Mouse (Mus musculus): ENCODE data around the gene Specc1.
"Not testable (repeated sequence)": the region's sequence is repeated elsewhere in the genome, so short reads cannot be mapped to it uniquely, and the experiment has no call there.

Specc1 gene

DNA sequence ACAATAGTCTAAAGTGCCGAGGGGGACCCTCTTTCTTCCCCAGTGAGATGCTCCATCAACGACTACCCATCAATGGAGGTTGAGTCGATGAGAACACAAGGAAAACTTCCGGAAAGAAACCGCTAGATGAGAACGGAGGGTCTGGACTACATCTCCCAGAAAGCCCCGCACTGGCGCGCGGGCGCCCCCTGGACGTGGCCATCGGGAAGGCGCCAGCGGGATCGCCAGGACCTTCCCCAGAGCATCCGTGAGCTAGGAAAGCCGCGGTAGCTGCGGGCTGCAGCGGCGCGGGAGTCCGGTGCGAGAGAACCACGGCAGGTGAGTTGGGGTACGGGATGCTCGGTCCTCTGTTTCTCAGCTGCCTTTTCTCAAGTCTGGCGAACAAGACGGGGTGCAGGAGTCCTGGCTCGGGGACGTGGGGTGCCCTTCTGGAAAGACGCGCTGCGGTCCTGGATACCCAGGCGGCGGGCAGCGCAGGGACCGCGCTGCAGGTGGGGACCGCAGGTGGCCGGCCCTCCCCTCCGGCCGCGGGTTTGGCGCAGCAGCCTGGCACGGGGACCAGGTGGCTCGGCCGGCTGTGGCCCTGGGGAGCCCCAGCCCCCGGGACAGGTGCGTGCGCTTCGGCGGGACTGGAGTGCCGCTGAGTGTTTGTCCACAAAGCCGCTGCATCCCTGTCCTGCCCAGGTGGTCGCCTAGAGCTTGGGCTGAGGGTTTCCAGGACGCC is at the start of gene Specc1:
Gene Specc1 (plus strand): TSS at position 192 of the 724 bp plus-strand sequence.
- DNase-seq (ENCODE audit: low read depth, low spot score) = peak; percentile 90

DNA sequence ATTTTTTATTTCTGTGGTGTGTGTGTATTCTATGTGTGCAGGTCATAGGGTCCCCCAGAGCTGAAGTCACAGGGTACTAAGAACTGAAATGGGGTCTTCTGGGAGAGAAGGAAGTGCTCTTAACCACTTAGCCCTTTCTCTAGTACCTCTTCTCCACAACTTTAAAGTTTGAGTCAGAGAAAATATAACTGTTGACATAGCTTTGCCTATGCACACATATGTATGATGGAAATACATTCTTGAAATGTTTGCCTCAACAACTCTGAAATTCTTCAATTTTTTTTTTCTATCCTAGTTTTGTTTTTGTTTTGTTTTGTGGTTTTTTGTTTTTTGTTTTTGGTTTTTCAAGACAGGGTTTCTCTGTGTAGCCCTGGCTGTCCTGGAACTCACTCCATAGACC is 48.2 kb upstream of the Specc1 start:
- no peak for DNase-seq (ENCODE audit: low read depth, low spot score)

DNA sequence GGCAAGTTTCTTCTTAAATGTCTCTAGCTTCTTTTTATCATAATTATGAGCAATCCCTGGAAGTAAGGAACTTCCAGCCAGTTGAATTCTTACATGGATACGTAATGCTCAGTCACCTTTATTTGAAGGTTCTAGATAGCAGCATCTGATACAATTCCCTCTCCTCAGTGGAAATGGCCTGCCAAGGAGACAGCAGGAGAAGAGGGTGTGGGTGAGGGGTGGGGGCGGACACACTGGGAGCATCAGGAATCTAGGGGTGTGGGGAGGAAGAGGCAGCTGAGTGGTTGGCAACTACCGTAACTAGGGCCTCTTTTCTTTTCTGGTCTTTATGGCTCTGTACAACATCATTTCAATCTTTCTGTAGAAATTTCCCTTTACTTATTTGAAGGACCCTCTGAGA is 36.9 kb upstream of the Specc1 start:
- no peak for DNase-seq (ENCODE audit: low read depth, low spot score)

DNA sequence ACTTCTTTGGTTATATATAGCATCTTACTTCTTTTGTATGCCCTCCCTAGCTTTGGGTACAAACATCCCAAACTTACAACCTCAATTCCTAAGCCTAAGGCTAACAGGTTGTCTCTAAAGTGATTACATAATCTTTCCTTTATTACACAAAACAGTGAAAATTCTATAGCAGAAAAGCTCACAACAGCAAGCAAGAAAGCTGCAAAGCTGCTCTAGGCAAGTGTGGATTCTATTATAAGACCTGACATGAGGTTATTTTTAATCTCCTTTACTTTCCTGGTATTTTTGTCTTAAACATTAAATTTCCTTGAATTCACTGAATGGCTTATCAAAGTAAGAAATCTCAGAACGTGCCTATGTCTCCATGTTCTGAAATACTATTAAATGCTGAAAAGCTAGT is 33.3 kb upstream of the Specc1 start:
- DNase-seq (ENCODE audit: low read depth, low spot score) = no peak

DNA sequence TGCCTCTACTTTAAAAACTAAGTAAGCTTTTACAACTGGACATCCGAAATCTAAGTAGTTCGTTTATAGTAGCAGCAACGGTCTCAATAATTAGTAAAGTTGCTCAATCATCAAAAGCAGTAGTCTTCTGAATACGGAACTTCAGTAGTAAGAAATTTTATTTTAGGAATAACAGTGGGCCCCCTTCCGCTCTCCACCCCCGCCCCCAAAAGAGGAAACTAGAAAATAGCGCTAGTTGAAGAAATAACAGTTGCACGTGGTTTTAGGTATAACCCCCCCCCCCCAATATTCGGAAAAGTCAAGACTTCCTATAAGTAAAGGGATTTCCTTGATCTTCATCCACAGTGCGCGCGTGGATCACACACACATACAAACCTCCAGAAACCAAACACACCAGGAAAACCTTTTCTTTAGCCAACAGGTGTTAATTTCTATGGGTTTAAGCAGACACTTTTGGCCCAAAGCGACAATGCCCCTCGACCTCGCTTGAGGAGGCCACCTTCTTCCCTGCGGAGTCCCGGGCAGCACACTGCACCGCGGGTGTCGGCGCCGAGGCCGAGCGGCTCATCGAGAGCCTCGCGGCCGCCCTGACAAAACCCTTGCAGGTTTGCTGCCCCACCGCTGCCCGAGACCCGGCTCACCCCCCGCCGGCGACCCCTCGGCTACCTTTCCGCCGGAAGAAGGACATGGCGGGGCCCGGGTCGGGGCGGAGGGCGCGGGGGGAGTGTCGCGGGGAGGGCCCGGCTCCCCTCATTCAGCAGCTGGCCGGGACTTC is 27.1 kb upstream of the Specc1 start:
- no peak for DNase-seq (ENCODE audit: low read depth, low spot score)

DNA sequence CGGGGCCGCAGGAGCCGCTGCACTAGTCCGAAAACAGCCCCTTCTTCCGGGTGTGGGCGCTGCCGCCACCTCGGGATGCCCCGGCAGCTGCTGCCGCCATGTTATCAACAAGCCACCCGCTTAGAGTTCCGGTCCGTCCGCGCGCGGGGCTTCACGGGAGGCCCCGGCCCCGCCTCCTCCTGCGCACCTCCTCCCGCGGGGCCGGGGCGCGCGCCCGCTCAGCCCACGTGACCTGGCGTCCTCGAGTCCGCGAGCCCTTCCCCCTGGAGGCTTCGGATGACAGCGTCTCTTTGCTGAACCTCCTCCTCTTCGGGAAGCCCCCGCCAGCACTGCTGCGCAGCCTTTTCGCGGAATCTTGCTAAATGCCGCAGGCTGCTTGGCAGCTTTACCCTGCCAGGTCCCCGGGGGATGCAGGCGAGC is 26.5 kb upstream of the Specc1 start, which contains the start of gene Akap10:
Gene Akap10 (minus strand): TSS at position 155 of the 420 bp plus-strand sequence.
- DNase-seq (ENCODE audit: low read depth, low spot score) = peak; percentile 88

DNA sequence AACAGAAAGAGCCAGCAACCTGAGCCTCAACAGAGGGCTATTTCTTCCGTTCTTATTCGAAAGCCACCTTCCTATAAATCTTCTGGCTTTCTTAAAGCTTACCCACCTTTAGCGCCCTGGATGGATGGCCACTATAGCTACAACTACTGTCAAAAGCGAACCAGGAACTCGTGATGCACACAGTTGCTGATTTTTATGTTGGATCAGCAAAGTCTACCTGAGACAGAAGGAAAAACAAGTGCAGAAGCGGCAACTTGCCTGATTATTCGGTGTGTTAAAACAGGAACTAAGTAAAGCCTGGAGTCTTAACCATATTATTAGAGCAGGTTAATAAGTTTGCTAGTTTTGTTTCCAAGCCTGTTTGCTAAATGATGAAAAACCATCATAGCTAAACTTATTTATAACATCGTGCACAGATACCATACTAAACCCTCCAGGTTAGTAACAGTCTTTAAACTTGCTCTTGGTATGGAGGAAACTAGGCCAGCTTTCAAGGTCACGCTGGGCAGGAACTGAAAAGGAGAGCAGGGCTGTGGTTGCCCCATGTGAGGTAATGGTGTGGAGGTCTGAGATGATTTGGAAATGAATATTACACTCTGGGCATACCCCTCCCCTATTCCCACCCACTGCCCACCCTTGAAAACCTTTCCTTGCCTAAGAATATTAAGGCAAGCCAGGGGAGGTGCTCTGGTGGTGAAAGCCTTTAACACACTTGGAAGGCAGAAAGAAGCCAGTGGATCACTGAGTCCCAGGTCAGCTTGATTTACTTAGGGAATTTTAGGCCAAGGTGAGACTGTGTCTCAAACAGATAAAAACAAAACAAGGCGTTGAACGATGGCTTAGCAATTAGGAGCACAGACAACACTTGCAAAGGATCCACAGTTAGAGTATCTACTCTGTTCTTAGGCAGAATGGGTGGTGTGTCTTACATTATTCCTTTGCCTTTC is 25.6 kb upstream of the Specc1 start:
- DNase-seq (ENCODE audit: low read depth, low spot score) = no peak

DNA sequence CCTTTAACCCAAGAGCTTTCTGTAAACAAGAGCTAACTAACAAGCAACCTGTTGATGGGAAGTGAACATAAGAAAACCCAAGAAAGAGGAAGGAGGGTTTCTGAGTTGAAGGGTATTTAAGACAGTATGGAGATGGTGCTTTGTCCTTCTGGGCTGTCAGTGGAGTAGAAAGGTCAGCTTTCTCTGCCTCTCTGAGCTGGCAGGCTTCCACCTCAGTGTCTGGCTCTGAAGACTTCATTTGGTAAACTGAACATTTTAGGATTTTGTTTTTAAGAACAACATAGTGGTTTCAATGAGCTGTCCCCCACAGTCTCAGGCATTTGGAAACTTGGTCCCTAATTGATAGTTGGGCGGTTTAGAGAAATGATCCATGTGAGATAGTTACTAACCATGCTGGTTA is 18.8 kb upstream of the Specc1 start:
- no peak for DNase-seq (ENCODE audit: low read depth, low spot score)

DNA sequence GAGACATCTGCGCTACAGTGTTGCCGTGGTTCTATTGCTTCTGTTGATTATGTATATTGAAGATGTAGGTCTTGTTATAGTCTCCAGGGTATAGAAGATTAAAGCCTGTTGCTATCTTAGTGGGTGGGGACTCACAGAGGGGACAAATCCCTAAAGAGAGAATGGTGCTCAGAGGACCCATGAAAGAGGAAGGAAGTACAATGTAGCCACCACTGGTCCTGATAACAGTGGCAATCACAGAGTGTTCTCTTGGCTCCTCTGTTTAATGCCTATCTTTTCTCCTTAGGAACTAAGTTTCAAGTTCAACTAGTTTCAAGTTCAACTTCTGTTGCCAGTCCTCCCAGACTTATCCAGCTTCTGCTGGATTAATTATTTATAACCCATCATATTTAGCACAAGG is 13.7 kb upstream of the Specc1 start:
- DNase-seq (ENCODE audit: low read depth, low spot score) = no peak

DNA sequence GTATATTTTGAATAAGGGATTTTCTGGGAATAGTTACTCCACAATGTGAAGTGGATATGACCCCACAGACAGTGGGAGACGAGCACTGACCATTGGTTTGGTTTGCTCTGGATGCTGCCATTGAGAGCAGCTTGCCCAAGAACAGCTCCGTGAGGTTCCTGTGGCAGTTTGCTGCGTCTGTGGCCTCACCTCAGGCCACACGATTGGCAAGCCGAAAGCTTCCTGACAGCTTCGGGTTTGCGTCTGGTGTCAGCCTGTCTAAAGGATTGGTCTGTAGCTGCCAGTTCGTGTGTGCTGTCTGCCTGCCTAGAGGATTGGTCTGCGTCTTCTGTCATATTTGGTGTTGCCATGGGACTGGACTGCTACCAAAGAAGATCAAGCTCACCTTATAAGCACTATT is 12.1 kb upstream of the Specc1 start:
- DNase-seq (ENCODE audit: low read depth, low spot score) = no peak

DNA sequence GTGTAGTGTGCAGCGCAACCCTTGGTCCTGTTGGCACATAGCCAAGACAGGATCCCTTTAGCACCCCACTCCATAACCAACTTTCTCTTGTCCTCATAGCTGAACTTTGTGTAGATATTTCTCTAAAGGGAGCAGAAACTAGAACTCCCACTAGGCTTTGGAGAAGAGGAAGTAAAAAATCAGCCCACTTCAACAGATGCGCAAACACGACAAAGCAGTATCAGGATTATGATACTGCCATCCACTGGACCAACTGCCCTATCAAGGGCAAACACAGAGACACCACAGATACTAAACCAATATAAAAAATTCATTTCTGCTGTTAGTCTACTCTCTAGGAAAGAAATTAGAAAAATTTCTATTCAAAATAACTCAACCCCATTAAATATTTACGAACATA is 10.0 kb upstream of the Specc1 start:
- DNase-seq (ENCODE audit: low read depth, low spot score) = no peak

DNA sequence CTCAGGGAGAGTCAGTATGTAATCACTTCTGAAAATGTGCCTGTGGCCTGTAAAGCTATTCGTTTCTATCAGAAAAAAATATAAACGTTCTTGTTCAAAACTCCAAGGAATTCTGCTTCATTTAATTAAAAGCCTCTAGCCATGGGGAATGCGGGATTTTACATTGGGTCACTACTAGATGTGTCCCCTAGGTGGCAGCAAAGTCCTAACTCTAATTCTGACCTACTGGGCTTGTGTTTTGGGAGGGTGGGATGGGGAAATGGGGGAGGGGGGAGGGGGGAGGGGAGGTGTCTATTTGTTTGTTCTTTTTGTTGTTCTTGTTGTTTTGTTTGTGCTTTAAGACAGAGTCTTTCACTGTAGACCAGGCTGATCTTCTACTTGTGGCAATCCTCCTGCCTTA is 7.2 kb upstream of the Specc1 start:
- no peak for DNase-seq (ENCODE audit: low read depth, low spot score)

DNA sequence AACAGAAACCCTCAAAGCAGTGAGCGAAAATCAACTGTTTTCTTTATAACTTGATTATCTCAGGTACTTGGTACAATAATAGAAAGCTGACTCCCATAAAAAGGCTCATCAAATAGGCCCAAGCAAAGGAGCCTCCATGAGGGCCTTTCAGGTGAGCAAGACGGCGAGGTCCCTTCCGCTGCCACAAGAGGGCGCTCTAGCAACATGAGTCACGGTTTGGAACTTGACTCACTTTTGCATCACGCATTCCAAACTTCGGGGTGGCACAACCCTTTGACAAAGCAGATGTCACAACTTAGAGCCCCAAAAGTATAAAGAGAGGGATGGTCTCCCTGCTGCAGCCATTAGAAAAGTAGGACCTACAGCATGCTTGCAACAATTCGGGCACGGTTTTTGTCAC is 5.9 kb upstream of the Specc1 start:
- DNase-seq (ENCODE audit: low read depth, low spot score) = peak; percentile 76

DNA sequence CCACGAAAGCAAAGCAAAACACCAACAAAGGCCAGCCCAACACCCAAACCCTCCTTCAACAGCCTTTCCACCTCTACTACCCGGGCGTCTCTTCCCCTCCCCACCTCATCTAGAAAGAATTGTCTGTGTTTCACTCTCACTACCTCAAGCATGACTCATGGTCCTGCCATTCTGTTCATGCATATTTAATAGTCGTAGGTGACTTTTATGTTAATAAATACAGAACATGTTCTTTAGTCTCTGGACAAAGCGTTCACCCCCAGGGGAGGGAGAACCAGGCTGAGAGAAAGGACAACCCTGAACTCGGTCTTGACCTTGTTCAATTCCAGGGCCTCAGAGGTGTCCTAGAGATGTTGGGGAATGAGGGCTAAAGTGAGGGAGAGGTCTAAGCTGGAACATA is 1.4 kb upstream of the Specc1 start:
- no peak for DNase-seq (ENCODE audit: low read depth, low spot score)

DNA sequence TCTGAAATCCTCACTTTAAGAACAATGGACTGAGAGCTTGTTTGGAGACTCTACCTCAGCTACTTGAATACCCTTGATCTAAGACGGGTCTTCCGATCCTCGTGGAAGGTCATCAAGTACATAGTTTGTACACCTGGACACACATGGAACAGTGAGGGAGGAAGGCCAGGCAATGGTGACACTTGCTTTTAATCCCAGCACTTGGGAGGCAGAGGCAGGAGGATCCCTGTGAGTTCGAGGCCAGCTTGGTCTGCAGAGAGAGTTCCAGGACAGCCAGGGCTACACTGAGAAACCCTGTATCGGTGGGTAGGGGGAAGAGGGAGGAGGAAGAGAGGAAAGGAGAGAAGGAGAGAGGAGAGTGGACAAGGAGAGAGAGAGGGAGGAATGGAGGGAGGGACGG is 612 bp upstream of the Specc1 start:
- no peak for DNase-seq (ENCODE audit: low read depth, low spot score)

DNA sequence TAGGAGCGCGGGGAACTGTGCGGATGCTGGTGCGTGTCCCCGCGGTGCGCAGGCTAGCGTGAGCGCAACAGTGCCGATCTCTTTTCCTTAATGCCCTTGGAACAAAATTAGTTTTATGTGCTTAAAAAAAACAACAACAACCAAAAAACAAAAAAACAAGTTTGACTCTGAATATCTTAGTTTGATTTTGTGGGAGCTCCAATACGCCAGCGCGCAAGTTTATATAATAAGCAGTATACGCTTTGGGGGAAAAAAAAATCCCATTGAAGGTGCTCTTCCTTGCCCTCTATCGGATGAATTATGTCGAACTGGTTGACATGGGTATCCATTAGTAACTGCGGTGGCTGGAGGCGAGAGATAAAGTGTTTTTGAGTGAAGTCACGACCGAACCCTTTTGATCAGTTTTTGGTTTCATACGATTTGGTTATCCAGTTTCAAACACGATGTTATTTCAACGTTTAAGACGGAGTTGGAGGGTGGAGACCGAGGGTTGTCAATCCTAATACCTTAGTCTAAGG is 792 bp downstream of the Specc1 start:
- DNase-seq (ENCODE audit: low read depth, low spot score) = peak; percentile 91

DNA sequence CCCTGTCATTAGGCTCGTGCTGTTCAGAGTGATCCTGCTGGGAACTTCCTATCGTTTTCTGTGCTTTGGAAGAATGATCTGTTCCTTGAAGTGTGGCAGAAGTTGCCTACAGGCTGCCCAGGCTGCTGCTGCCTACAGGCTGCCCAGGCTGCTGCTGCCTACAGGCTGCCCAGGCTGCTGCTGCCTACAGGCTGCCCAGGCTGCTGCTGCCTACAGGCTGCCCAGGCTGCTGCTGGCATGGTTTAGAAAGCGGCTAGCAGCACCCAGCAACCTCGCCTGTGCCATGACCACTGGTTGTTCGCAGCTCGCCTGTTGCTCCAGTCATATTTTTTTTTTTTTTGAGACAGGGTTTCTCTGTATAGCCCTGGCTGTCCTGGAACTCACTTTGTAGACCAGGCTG is 2.1 kb downstream of the Specc1 start:
- not testable (repeated sequence) for DNase-seq (ENCODE audit: low read depth, low spot score)

DNA sequence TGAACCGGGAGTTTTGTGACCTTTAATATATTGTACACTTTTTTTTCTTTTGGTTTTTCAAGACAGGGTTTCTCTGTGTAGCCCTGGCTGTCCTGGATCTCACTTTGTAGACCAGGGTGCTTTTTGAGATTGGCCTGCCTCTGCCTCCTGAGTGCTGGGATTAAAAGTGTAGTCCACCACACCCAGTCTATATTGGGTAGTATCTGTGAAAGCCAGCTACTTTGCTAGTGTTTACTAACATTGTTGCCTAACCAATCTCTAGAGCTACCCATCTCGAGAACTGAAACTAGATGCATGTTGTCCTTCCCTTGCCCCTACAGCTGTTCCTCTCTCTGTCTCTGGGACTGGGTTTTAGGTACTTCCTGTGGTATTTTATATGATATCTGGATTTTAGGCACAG is 3.5 kb downstream of the Specc1 start:
- no peak for DNase-seq (ENCODE audit: low read depth, low spot score)

DNA sequence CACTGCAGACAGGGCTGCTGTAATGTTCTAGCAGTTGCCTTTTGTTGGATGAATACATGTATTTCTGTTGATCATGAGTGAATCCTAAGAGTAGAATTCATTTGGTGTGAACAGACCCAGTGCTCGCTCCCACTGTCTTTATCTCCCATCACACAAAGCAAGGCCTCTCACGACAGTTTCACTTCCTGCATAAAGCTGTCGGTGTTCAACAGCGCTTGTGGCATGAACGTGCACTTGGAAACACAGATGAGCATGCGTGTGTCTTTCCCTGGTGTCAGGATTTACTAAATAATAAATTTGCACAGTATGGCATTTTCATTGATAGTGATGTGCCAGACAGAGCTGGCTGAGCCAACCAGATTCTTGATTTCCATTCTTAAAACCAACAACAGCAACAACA is 6.1 kb downstream of the Specc1 start:
- DNase-seq (ENCODE audit: low read depth, low spot score) = no peak

DNA sequence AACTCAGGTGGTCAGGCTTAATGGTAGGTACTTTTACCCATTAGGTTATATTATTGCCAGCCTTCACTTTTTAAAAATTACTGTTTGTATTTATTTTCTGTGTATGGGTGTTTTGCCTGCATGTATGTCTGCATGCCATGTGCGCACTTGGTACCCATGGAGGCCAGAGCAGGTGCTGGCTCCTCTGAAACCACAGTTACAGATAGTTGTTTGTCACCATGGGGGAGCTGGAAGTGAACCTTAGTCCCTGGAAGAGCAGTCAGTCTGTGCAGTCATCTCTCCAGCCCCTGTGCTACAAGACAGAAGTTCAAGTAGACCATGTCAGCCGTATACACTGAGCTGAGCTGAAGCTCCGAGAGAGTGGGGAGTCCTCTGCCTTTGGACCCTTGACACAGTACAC is 6.6 kb downstream of the Specc1 start:
- no peak for DNase-seq (ENCODE audit: low read depth, low spot score)

DNA sequence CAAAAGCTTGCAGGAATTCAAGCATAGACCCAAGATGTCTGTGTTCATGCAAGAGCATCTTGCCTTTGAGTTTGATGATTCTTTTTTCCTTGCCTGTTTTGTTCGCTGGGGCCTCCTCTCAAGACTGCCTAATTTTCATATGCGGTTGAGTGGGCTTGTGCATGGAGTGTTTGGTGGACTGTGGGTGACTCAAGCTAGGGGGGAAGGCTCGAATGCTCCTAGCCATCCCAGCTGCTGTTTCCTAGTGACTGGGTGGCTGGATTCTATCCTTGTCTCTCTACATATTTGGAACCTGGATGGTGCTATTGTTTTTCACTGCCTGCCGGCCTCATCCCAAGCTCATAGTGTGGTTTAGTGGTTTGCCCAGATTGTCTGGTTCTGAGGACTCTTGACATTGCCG is 8.0 kb downstream of the Specc1 start:
- DNase-seq (ENCODE audit: low read depth, low spot score) = no peak

DNA sequence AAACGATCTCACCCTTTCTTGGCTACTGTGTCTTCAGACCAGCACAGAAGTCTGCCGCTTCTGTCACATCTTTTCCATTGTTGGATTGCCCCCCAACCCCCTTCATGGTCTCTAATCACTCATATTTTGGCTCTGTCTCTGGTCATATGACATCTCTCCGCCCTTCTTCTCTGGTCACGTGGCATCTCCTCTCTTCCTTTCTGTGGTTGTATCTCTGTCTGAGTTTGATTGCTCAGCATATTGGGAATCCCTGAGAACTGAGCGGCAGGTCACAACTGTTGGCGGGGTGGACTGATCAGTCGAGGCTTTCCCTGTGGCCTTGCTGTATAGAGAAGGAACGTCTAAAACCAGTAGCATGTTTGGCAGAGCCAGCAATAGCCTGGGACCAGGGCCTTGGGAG is 10.5 kb downstream of the Specc1 start:
- DNase-seq (ENCODE audit: low read depth, low spot score) = no peak

Data from c-Kit-negative CD71-positive TER-119-positive erythroid progenitor cells, embryonic 14.5 days (primary cell).